8 mouse cellular contexts compared by ENCODE assay signal in the genomic region with DNA sequence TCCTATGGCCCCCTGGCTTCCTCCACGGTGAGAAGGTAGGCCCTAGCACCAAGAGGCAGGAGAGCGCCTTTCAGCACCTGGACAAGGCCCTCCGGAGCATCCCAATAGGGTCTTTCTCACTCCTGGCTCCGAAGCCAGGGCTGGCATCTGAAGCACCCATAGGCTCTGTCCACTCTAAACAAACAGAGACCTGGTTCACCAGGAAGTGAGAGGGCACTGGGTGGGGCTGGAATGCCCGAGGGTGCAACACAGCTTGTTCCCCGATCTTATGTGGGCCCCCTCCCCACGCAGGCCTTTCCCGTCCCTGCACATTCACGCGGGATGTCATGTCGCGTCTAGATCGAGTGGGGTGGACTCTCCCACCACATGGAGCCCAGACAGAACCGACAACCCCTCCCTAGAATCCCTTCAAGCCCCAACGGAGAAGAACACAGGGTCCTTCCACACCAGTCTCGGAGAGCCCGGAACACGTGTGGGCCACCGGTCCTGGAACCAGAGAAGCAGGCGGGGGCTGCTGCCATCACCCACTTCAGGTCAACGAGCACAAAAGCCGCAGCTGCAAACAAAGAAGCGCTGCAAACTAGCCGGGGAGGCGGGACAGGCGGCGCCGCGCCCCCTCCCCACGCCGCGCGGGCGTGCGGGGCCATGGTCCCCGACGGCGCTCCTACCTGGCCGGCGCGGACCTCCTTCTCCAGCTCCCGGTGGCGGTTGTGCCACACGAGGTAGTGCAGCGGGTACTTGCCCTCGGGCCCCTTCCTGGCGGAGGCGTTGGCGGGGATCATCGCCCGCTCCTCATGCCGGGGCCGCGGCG. TPM values are rescaled to one million over a fixed set of nuclear protein-coding genes. Genes with fewer than 3 reads are reported as not detected.
DNase-seq lines count a peak whose midpoint lies in the region; ATAC-seq and TF ChIP-seq lines count a peak whose summit lies in the region.

No protein-coding gene starts in this region.

- TF ChIP-seq EP300 in heart, adult 2 months (IDR thresholded peaks at IDR 0.05; ENCODE audit: insufficient read depth, low read depth, low read length), result no peak
- TF ChIP-seq EP300 in ES-Bruce4 (IDR thresholded peaks at IDR 0.05; ENCODE audit: insufficient read depth, low read depth, low read length), result no peak

- H3K4me1 ChIP-seq in heart, adult 2 months (ENCODE audit: control insufficient read depth, insufficient read depth, low read length), result peaks cover 8% of the 10 kb centered on the region
- no peaks in the 10 kb centered on the region for H3K4me1 ChIP-seq in ES-Bruce4 (ENCODE audit: control insufficient read depth, insufficient read depth, low read length)
- peaks cover 68% of the 10 kb centered on the region for H3K4me1 ChIP-seq in embryonic facial prominence, embryonic 13.5 days
- peaks cover 28% of the 10 kb centered on the region for H3K4me1 ChIP-seq in kidney, postnatal 0 days (replicated peaks; ENCODE audit: insufficient read depth, low read length)

- peak overlapping the region; percentile 66 for H3K4me3 ChIP-seq in heart, adult 2 months
- peak overlapping the region; percentile 64 for H3K4me3 ChIP-seq in ES-Bruce4 (ENCODE audit: low read depth, low read length)
- peak overlapping the region; percentile 90 for H3K4me3 ChIP-seq in embryonic facial prominence, embryonic 13.5 days
- peak overlapping the region; percentile 85 for H3K4me3 ChIP-seq in kidney, postnatal 0 days (replicated peaks; ENCODE audit: low read depth, low read length)

- TF ChIP-seq POLR2A in heart, adult 2 months (IDR thresholded peaks at IDR 0.05; ENCODE audit: insufficient read depth, low read depth, low read length), result no peak
- no peak for TF ChIP-seq POLR2A in ES-Bruce4 (IDR thresholded peaks at IDR 0.05; ENCODE audit: insufficient read depth, low read length)

- intact Hi-C loops in heart, adult 2 months (cut with DNase I), result no loop called here

- H3K9me3 ChIP-seq in ES-Bruce4 (replicated peaks; ENCODE audit: control insufficient read depth, insufficient read depth, low read length, poor library complexity, severe bottlenecking), result no peaks in the 10 kb centered on the region
- H3K9me3 ChIP-seq in embryonic facial prominence, embryonic 13.5 days, result no peaks in the 10 kb centered on the region
- no peaks in the 10 kb centered on the region for H3K9me3 ChIP-seq in kidney, postnatal 0 days (replicated peaks; ENCODE audit: low read length)

- no peaks in the 10 kb centered on the region for H3K27me3 ChIP-seq in heart, adult 2 months (ENCODE audit: control insufficient read depth, insufficient read depth, low read length)
- peaks cover 5% of the 10 kb centered on the region for H3K27me3 ChIP-seq in ES-Bruce4 (ENCODE audit: control insufficient read depth, insufficient read depth, low read length, poor library complexity, severe bottlenecking)
- no peaks in the 10 kb centered on the region for H3K27me3 ChIP-seq in embryonic facial prominence, embryonic 13.5 days
- H3K27me3 ChIP-seq in kidney, postnatal 0 days (ENCODE audit: insufficient read depth, low read length), result no peaks in the 10 kb centered on the region

- peaks cover 3% of the 10 kb centered on the region; the same call in 1 of the 2 replicates for H3K79me2 ChIP-seq in heart, adult 2 months (replicated peaks; ENCODE audit: control insufficient read depth, insufficient read depth, low read length)

- no peak for TF ChIP-seq CTCF in heart, adult 2 months (IDR thresholded peaks at IDR 0.05)
- no peak for TF ChIP-seq CTCF in ES-Bruce4 (IDR thresholded peaks at IDR 0.05; ENCODE audit: low read depth, low read length)
- no peak for TF ChIP-seq CTCF in kidney, postnatal 0 days (IDR thresholded peaks at IDR 0.05; ENCODE audit: low read depth)

- 11% methylated on average over 55 of the region's 55 CpGs for WGBS in heart, adult 2 months
- 2% methylated on average over 55 of the region's 55 CpGs for WGBS in embryonic facial prominence, embryonic 13.5 days
- WGBS in kidney, postnatal 0 days, result 4% methylated on average over 54 of the region's 55 CpGs

- ATAC-seq in embryonic facial prominence, embryonic 13.5 days (ENCODE audit: insufficient number of reproducible peaks, insufficient read depth, low FRiP score, low TSS enrichment, low read depth), result no peak
- ATAC-seq in kidney, postnatal 0 days (replicated peaks; ENCODE audit: low FRiP score, low read depth), result no peak
- no peak for ATAC-seq in erythroid progenitor cell, adult 5-6 weeks (replicated peaks; ENCODE audit: low FRiP score, poor library complexity, severe bottlenecking)

- H3K4me2 ChIP-seq in embryonic facial prominence, embryonic 13.5 days, result peak overlapping the region; percentile 90
- H3K4me2 ChIP-seq in kidney, postnatal 0 days (ENCODE audit: low read length), result peak overlapping the region; percentile 100

- peak overlapping the region; percentile 45 for H3K27ac ChIP-seq in heart, adult 2 months
- H3K27ac ChIP-seq in ES-Bruce4 (ENCODE audit: insufficient read depth, low read length), result no peak overlapping the region
- no peak overlapping the region for H3K27ac ChIP-seq in embryonic facial prominence, embryonic 13.5 days
- no peak overlapping the region for H3K27ac ChIP-seq in kidney, postnatal 0 days

- DNase-seq in heart, adult 2 months, result peak in 1 of 2 experiments; percentile 48
- DNase-seq in heart, postnatal 4 days, result no peak
- no peak for DNase-seq in kidney, postnatal 0 days (ENCODE audit: low spot score)
- peak; percentile 62 for DNase-seq in neural tube, embryonic 10.5 days (ENCODE audit: extremely low spot score, low spot score)
- no peak for DNase-seq in spleen, postnatal 36 days (ENCODE audit: low spot score in 2 of 2)

- H3K36me3 ChIP-seq in heart, adult 2 months (ENCODE audit: control insufficient read depth, insufficient read depth, low read length), result no peaks in the 10 kb centered on the region; the same call in 1 of the 2 replicates
- no peaks in the 10 kb centered on the region for H3K36me3 ChIP-seq in ES-Bruce4 (ENCODE audit: control insufficient read depth, insufficient read depth, low read length, poor library complexity, severe bottlenecking)
- H3K36me3 ChIP-seq in embryonic facial prominence, embryonic 13.5 days, result no peaks in the 10 kb centered on the region
- no peaks in the 10 kb centered on the region for H3K36me3 ChIP-seq in kidney, postnatal 0 days (ENCODE audit: insufficient read depth, low read length)

- H3K9ac ChIP-seq in heart, adult 2 months (ENCODE audit: low read depth, low read length), result peak overlapping the region; percentile 80
- H3K9ac ChIP-seq in ES-Bruce4 (ENCODE audit: low read depth, poor library complexity, severe bottlenecking), result peak overlapping the region; percentile 89
- peak overlapping the region; percentile 90 for H3K9ac ChIP-seq in embryonic facial prominence, embryonic 13.5 days
- peak overlapping the region; percentile 75 for H3K9ac ChIP-seq in kidney, postnatal 0 days (ENCODE audit: low read depth, low read length)

RNA-seq across cellular contexts. Expression of a gene that starts 0.5 kb away (rescaled TPM):
- total RNA-seq in heart, adult 2 months (2021), result 10 to 100 TPM in 1 of 2 experiments, 1 to 10 TPM in 1; 9.2 to 10.6 TPM
- 19.4 and 20.3 TPM in 2 replicates for polyA plus RNA-seq in heart, adult 2 months (2012; rRNA removed)
- 10 to 100 TPM; 17.3 to 17.4 TPM for total RNA-seq in heart, postnatal 4 days (2021)
- 3.6 and 4.0 TPM in 2 replicates for polyA plus RNA-seq in ES-Bruce4 (2011; ENCODE audit: insufficient read depth, insufficient read length, low read depth, missing spikeins)
- 8.5 and 10.4 TPM in 2 replicates for polyA plus RNA-seq in embryonic facial prominence, embryonic 13.5 days (2015; fragmentation: Nextera tagmentation; extraction: Ambion mirVana)
- polyA plus RNA-seq in kidney, postnatal 0 days (2015; fragmentation: Nextera tagmentation; extraction: Ambion mirVana), result 5.8 and 6.4 TPM in 2 replicates
- total RNA-seq in erythroid progenitor cell, adult 5-6 weeks (2015; ENCODE audit: low replicate concordance), result 3.2 and 3.8 TPM in 2 replicates
- 0.64 TPM in 1 of 2 replicates, not detected in the other for total RNA-seq in erythroid progenitor cell, adult 5-6 weeks (2017; ENCODE audit: low replicate concordance)

RNA-seq across cellular contexts. Expression of a gene that starts 4.4 kb away (rescaled TPM):
- 10 to 100 TPM; 53.3 to 59.4 TPM for total RNA-seq in heart, adult 2 months (2021)
- polyA plus RNA-seq in heart, adult 2 months (2012; rRNA removed), result 52.3 and 54.0 TPM in 2 replicates
- 10 to 100 TPM; 76.8 to 81.0 TPM for total RNA-seq in heart, postnatal 4 days (2021)
- 56.5 and 63.6 TPM in 2 replicates for polyA plus RNA-seq in ES-Bruce4 (2011; ENCODE audit: insufficient read depth, insufficient read length, low read depth, missing spikeins)
- 10.8 and 11.1 TPM in 2 replicates for polyA plus RNA-seq in embryonic facial prominence, embryonic 13.5 days (2015; fragmentation: Nextera tagmentation; extraction: Ambion mirVana)
- polyA plus RNA-seq in kidney, postnatal 0 days (2015; fragmentation: Nextera tagmentation; extraction: Ambion mirVana), result 10.9 and 11.3 TPM in 2 replicates
- 9.2 and 15.5 TPM in 2 replicates for total RNA-seq in erythroid progenitor cell, adult 5-6 weeks (2015; ENCODE audit: low replicate concordance)
- total RNA-seq in erythroid progenitor cell, adult 5-6 weeks (2017; ENCODE audit: low replicate concordance), result 6.8 and 11.6 TPM in 2 replicates

RNA-seq across cellular contexts. Expression of a gene that starts 25.9 kb away (rescaled TPM):
- 1 to 10 TPM; 2.4 to 2.9 TPM for total RNA-seq in heart, adult 2 months (2021)
- polyA plus RNA-seq in heart, adult 2 months (2012; rRNA removed), result 1.4 and 2.0 TPM in 2 replicates
- total RNA-seq in heart, postnatal 4 days (2021), result 1 to 10 TPM; 1.4 to 1.5 TPM
- not detected in 2 replicates for polyA plus RNA-seq in ES-Bruce4 (2011; ENCODE audit: insufficient read depth, insufficient read length, low read depth, missing spikeins)
- 2.0 and 2.2 TPM in 2 replicates for polyA plus RNA-seq in embryonic facial prominence, embryonic 13.5 days (2015; fragmentation: Nextera tagmentation; extraction: Ambion mirVana)
- 1.9 and 2.2 TPM in 2 replicates for polyA plus RNA-seq in kidney, postnatal 0 days (2015; fragmentation: Nextera tagmentation; extraction: Ambion mirVana)
- not detected in 2 replicates for total RNA-seq in erythroid progenitor cell, adult 5-6 weeks (2015; ENCODE audit: low replicate concordance)
- total RNA-seq in erythroid progenitor cell, adult 5-6 weeks (2017; ENCODE audit: low replicate concordance), result 0.68 and 0.90 TPM in 2 replicates

RNA-seq across cellular contexts. Expression of a gene that starts 26.8 kb away (rescaled TPM):
- 100 to 1,000 TPM; 207 to 213 TPM for total RNA-seq in heart, adult 2 months (2021)
- polyA plus RNA-seq in heart, adult 2 months (2012; rRNA removed), result 482 and 483 TPM in 2 replicates
- total RNA-seq in heart, postnatal 4 days (2021), result 100 to 1,000 TPM; 190 to 194 TPM
- polyA plus RNA-seq in ES-Bruce4 (2011; ENCODE audit: insufficient read depth, insufficient read length, low read depth, missing spikeins), result 1.8 and 2.1 TPM in 2 replicates
- polyA plus RNA-seq in embryonic facial prominence, embryonic 13.5 days (2015; fragmentation: Nextera tagmentation; extraction: Ambion mirVana), result 0.10 and 0.40 TPM in 2 replicates
- polyA plus RNA-seq in kidney, postnatal 0 days (2015; fragmentation: Nextera tagmentation; extraction: Ambion mirVana), result 0.09 and 0.42 TPM in 2 replicates
- total RNA-seq in erythroid progenitor cell, adult 5-6 weeks (2015; ENCODE audit: low replicate concordance), result not detected in 2 replicates
- total RNA-seq in erythroid progenitor cell, adult 5-6 weeks (2017; ENCODE audit: low replicate concordance), result not detected in 2 replicates

RNA-seq across cellular contexts. Expression of a gene that starts 26.8 kb away (rescaled TPM):
- total RNA-seq in heart, adult 2 months (2021), result 1 to 10 TPM; 8.3 to 9.8 TPM
- polyA plus RNA-seq in heart, adult 2 months (2012; rRNA removed), result 13.5 and 14.2 TPM in 2 replicates
- 10 to 100 TPM; 12.0 to 13.7 TPM for total RNA-seq in heart, postnatal 4 days (2021)
- polyA plus RNA-seq in ES-Bruce4 (2011; ENCODE audit: insufficient read depth, insufficient read length, low read depth, missing spikeins), result 8.2 and 11.3 TPM in 2 replicates
- 54.7 and 55.2 TPM in 2 replicates for polyA plus RNA-seq in embryonic facial prominence, embryonic 13.5 days (2015; fragmentation: Nextera tagmentation; extraction: Ambion mirVana)
- 34.8 and 36.0 TPM in 2 replicates for polyA plus RNA-seq in kidney, postnatal 0 days (2015; fragmentation: Nextera tagmentation; extraction: Ambion mirVana)
- 0.84 TPM in 1 of 2 replicates, not detected in the other for total RNA-seq in erythroid progenitor cell, adult 5-6 weeks (2015; ENCODE audit: low replicate concordance)
- 2.0 and 6.7 TPM in 2 replicates for total RNA-seq in erythroid progenitor cell, adult 5-6 weeks (2017; ENCODE audit: low replicate concordance)
